Mouse (Mus musculus) neural tube, embryonic 11.5 days (tissue): ENCODE measurements at regions not wholly inside any gene's neighbourhood (a gene's known extent, or its start where the extent isn't known, plus 50 kb on each side); places are given as distances from the start of the nearest gene placed in this dataset.

Source experiments
- ATAC-seq: fragments of 200-750 bp; cut with Nextera tagmentation; 2 replicates; pipeline ENCODE4 v1.8.0; 2017; ENCODE audit warnings: moderate number of reproducible peaks, mild to moderate bottlenecking, moderate TSS enrichment, moderate library complexity; ENCODE audit not compliant: insufficient read depth, low FRiP score, low TSS enrichment
- DNase-seq: peaks from one replicate; pipeline ENCODE4 v3.0.0-alpha.2; 2015; ENCODE audit warnings: low spot score
- H3K27ac ChIP-seq: fragments of 300-500 bp; sonication (generic); 2 replicates; pipeline ENCODE4 v1.5.1; 2014; ENCODE audit warnings: low read depth, mild to moderate bottlenecking, low read length
- H3K27me3 ChIP-seq: fragments of 300-500 bp; sonication (generic); 2 replicates; pipeline ENCODE4 v1.6.1; 2014; ENCODE audit warnings: mild to moderate bottlenecking, low read length, mixed read lengths; ENCODE audit not compliant: control insufficient read depth, insufficient read depth
- H3K36me3 ChIP-seq: fragments of 300-500 bp; sonication (generic); 2 replicates; pipeline ENCODE4 v1.6.1; 2014; ENCODE audit warnings: mild to moderate bottlenecking, low read length, moderate library complexity, mixed read lengths; ENCODE audit not compliant: control insufficient read depth, insufficient read depth
- H3K4me1 ChIP-seq: fragments of 300-500 bp; sonication (generic); 2 replicates; pipeline ENCODE4 v1.6.1; 2014; ENCODE audit warnings: low read length, mixed read lengths; ENCODE audit not compliant: control insufficient read depth, insufficient read depth
- H3K4me2 ChIP-seq: fragments of 300-500 bp; sonication (generic); 2 replicates; pipeline ENCODE4 v1.6.1; 2014; ENCODE audit warnings: low read depth, mild to moderate bottlenecking, moderate library complexity
- H3K4me3 ChIP-seq: fragments of 300-500 bp; sonication (generic); 2 replicates; pipeline ENCODE4 v1.5.1; 2014; ENCODE audit warnings: low read depth, low read length
- H3K9ac ChIP-seq: fragments of 300-500 bp; sonication (generic); 2 replicates; pipeline ENCODE4 v1.6.1; 2014; ENCODE audit warnings: mild to moderate bottlenecking, low read length
- H3K9me3 ChIP-seq: fragments of 300-500 bp; sonication (generic); 2 replicates; pipeline ENCODE4 v1.6.1; 2016; ENCODE audit warnings: low read length; ENCODE audit not compliant: control insufficient read depth
- WGBS: fragments of 180-500 bp; shearing (Covaris S2); extraction: QIAGEN DNeasy Blood & Tissue Kit; methylation state at CpG from one replicate; pipeline ENCODE4 v1.1.7; 2014; 5-methylcytosine and 5-hydroxymethylcytosine counted together

DNA sequence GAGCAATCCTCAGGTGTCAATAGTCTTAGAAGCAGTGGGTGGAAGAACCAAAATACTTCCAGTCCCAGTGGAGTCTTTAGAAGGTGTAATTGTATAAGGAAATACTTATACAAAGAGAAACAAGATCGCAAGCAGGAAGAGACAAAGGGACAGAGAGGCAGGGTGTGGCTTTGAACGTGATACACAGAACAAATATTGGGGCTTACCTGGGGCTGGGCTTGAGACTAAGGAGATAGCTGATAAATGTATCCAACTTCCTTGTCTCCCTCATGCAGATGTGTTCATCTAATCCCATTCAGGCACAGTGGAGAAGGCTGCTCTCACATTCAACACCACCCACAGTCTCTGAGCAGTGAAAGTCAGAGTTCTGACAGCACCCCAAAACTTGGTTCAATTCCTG lies 331.9 kb upstream of the Igfbp3 start:
- no peak for ATAC-seq
- no peaks in the 10 kb centered on the region for H3K36me3 ChIP-seq
- no peak overlapping the region for H3K4me2 ChIP-seq
- DNase-seq = no peak
- H3K4me3 ChIP-seq = no peak overlapping the region
- H3K27ac ChIP-seq = no peak overlapping the region
- H3K27me3 ChIP-seq = no peaks in the 10 kb centered on the region
- H3K4me1 ChIP-seq = no peaks in the 10 kb centered on the region
- no peaks in the 10 kb centered on the region for H3K9me3 ChIP-seq
- H3K9ac ChIP-seq = no peak overlapping the region
- WGBS = 86% methylated on average over 2 of the region's 2 CpGs

DNA sequence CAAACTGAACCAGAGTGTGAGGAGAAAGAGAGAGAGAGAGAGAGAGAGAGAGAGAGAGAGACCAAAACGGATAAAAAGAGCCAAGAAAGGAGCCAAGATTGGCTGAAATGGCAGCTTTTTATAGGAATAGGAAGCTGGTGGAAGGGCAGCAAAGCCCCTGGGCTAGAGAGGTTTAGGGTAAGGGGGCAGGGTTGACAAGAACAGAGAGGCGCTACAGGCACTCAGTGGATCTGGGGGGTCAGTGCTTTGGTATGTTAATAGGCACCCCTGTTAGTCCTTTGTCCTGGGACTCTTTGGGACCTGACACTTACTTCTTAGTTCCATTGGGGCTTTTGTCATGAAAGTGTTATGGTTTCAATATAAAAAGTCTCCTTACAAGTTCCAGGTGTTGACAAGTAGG lies 320.9 kb upstream of the Igfbp3 start:
- DNase-seq (no peak), ATAC-seq (no peak)
- H3K36me3 ChIP-seq = no peaks in the 10 kb centered on the region
- H3K4me3 ChIP-seq = no peak overlapping the region
- WGBS = 36% methylated on average over 2 of the region's 2 CpGs
- no peak overlapping the region for H3K27ac ChIP-seq
- no peak overlapping the region for H3K4me2 ChIP-seq
- H3K9ac ChIP-seq = no peak overlapping the region
- no peaks in the 10 kb centered on the region for H3K4me1 ChIP-seq
- no peaks in the 10 kb centered on the region for H3K9me3 ChIP-seq
- H3K27me3 ChIP-seq = no peaks in the 10 kb centered on the region

DNA sequence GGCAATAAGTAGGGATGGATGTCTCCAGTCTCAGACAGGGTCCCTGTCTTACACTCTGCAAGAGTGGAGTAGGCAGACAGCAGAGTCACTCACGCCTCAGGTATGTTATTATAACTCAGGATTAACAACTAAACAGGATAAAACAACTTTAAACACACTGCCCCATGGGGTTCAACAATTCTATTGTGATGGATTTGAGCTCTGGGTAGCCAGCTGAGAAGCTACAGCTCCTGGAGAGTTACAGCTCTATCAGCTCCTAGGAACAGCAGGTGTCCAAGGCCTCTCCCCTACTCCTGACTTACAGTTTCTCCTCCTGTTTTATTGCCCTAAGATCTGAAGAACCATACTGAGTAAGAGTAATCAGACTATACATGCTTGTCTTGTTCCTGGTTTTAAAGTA lies 319.6 kb upstream of the Igfbp3 start:
- no peak for ATAC-seq

DNA sequence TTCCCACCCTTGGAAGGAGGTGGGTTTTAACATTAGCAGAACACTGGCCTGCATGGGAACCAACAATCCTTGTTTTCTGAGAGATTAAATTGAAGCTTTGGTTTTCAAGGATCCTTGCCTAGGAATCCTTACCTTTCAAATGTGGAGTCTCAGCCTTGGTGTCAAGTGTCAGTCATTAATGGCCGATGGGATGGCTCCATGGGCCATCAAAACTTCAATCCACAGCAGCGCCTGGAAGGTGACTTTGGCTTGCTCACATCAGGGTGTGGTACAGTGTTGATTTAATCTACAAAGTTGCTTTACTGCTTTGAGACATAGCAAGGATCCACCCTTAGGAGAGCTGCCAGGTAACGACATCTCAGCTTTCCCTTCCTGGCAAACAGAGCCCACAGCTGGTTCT lies 318.1 kb upstream of the Igfbp3 start:
- Histone ChIP-seq H3K4me1 (no peaks in the 10 kb centered on the region), H3K9ac (no peak overlapping the region), H3K27ac (no peak overlapping the region), H3K36me3 (no peaks in the 10 kb centered on the region), H3K4me2 (no peak overlapping the region), H3K27me3 (no peaks in the 10 kb centered on the region), H3K9me3 (no peaks in the 10 kb centered on the region), H3K4me3 (no peak overlapping the region)
- no peak for DNase-seq
- 68% methylated on average over 3 of the region's 3 CpGs for WGBS
- no peak for ATAC-seq

More for the DNA sequence above, 319.6 kb upstream of the Igfbp3 start:
- no peaks in the 10 kb centered on the region for H3K9me3 ChIP-seq
- no peak overlapping the region for H3K9ac ChIP-seq
- 35% methylated on average over 1 of the region's 1 CpGs for WGBS
- DNase-seq = no peak
- H3K4me3 ChIP-seq = no peak overlapping the region
- no peaks in the 10 kb centered on the region for H3K27me3 ChIP-seq
- H3K27ac ChIP-seq = no peak overlapping the region
- H3K36me3 ChIP-seq = no peaks in the 10 kb centered on the region
- H3K4me2 ChIP-seq = no peak overlapping the region
- H3K4me1 ChIP-seq = no peaks in the 10 kb centered on the region

DNA sequence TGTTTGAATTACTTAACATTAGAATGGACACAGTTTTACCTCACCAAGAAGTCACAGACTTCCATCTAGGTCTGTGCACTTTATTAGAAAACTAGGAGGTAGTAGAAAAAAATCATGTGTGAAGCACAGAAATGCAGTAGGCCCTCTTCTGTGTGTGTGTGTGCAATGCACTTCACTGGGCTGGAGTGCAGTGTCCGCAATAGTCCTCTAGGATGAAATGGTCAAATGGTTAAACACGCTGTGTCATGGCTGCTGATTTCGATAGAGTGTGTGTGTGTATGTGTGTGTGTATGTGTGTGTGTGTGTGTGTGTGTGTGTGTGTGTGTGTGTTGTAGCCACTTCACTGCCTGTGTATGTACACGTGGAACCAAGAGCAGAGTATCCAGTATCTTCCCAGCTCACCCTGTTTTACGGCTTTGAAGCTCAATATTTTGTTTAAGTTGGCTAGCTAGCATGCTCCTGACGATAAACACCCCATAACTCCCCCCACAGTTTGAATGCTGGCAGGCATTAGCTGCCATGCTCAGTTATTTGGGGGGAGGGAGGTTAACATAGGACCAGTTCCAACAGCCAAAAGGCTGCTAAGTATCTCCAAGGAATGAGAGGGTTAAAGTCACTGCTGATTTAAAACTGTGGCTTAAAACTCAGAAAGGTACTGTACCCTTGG lies 316.9 kb upstream of the Igfbp3 start:
- WGBS = 85% methylated on average over 6 of the region's 6 CpGs
- no peak overlapping the region for H3K4me3 ChIP-seq
- H3K27ac ChIP-seq = no peak overlapping the region
- no peaks in the 10 kb centered on the region for H3K4me1 ChIP-seq
- no peak overlapping the region for H3K9ac ChIP-seq
- no peaks in the 10 kb centered on the region for H3K27me3 ChIP-seq
- DNase-seq (no peak), ATAC-seq (no peak)
- H3K36me3 ChIP-seq = no peaks in the 10 kb centered on the region
- no peak overlapping the region for H3K4me2 ChIP-seq
- H3K9me3 ChIP-seq = no peaks in the 10 kb centered on the region

DNA sequence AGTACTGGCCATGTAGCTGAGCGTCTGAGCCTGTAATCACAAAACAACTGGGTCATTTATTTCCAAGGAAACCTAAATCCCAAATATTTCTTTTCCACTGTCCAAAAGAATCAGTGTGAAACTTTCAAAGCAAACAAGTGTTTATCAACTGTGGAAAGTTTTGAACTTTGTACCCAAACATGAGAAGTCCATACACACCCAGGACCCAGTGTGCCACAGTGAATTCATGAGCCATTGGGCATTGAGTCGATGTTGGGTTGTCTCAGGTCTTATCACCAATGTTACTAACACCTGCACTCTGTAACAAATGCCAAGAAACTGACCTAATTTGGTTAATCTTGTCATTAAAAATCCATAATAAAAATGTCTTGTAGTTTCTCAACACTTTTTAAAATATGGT lies 305.8 kb upstream of the Igfbp3 start:
- H3K4me2 ChIP-seq = no peak overlapping the region
- ATAC-seq (no peak), DNase-seq (no peak)
- no peak overlapping the region for H3K27ac ChIP-seq
- H3K27me3 ChIP-seq = no peaks in the 10 kb centered on the region
- H3K4me1 ChIP-seq = no peaks in the 10 kb centered on the region
- no peaks in the 10 kb centered on the region for H3K9me3 ChIP-seq
- H3K4me3 ChIP-seq = no peak overlapping the region
- no peak overlapping the region for H3K9ac ChIP-seq
- 77% methylated on average over 2 of the region's 2 CpGs for WGBS
- no peaks in the 10 kb centered on the region for H3K36me3 ChIP-seq

DNA sequence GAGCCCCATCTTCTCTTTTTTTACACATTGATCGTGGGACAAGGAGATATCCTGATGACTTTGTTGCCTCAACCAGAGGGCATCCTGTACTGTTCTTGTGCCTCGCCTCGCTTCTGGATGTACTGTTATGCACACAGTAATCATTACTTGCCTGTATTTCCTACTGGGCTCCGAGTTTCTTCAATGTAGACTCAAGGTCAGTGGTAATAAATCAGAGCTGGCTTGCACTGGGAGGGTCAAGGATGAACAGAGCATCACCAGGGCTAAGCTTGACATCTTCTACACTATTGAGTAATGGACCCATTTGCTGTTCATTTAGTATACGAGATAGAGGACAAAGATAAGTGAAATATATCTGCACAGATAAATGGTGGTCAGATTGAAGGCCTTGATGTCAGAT lies 295.1 kb upstream of the Igfbp3 start:
- H3K9ac ChIP-seq = no peak overlapping the region
- no peaks in the 10 kb centered on the region for H3K9me3 ChIP-seq
- ATAC-seq (no peak), DNase-seq (no peak)
- no peak overlapping the region for H3K27ac ChIP-seq
- H3K27me3 ChIP-seq = no peaks in the 10 kb centered on the region
- H3K4me2 ChIP-seq = no peak overlapping the region
- WGBS = 81% methylated on average over 5 of the region's 5 CpGs
- H3K4me1 ChIP-seq = no peaks in the 10 kb centered on the region
- H3K36me3 ChIP-seq = no peaks in the 10 kb centered on the region
- H3K4me3 ChIP-seq = no peak overlapping the region

DNA sequence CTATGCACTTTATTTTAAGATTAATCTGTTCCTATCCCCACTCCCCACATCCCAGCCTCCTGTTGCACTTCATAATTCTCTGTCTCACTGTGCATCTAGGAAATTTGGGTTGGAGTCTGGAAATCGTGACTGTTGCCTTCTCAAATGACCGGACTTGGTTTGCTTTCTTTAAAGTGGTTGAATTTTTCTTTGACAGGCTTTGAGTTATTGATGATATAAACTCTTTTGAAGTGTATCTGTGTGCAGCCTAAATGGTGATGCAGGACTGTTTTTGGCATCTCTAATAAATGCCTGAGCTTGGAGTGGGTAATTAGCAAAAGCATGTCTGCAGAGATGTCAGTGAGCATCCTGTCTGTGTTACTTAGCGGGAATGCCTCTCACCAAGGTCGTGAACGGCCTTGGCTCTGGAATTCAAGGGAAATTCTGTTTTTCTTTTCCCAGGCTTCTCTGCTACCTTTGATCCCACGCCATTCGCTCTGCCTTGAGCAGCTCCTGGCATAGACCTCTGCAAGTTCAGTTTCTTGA lies 292.8 kb upstream of the Igfbp3 start:
- no peak overlapping the region for H3K4me2 ChIP-seq
- no peak overlapping the region for H3K27ac ChIP-seq
- H3K27me3 ChIP-seq = no peaks in the 10 kb centered on the region
- no peaks in the 10 kb centered on the region for H3K36me3 ChIP-seq
- ATAC-seq (no peak), DNase-seq (no peak)
- H3K9ac ChIP-seq = no peak overlapping the region
- 65% methylated on average over 7 of the region's 7 CpGs for WGBS
- H3K4me1 ChIP-seq = no peaks in the 10 kb centered on the region
- H3K4me3 ChIP-seq = no peak overlapping the region
- H3K9me3 ChIP-seq = no peaks in the 10 kb centered on the region

DNA sequence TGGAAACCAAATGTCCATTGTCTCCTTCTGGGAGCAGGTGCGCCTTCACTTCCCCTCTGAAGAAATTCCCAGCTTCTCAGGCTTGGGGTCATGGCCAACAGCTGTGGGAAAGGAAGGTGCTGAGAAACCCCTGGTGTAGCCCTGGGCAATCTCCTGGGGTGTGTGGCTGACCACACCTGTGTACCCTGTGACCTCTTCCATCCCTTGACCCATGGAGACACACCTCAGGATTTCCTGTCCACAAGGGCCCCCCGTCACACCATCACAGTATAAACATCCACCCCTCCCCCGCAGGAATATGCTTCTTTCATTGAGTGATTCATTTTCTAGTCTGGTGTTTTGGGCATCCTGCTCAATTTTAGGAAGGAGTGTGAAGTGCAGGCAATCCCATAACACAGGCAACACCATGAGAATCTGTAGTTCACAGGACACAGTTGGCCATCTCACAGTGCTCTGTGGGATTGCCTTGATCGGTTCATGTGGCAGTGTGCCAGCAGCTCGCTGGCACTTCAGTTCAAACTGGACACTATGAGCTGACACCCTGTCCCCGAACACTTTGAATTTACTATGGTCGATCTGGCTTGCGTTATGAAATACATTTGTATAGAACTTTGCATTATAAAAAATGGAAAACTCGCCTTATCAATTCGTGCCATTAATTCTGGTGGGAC lies 291.1 kb upstream of the Igfbp3 start:
- H3K4me1 ChIP-seq = no peaks in the 10 kb centered on the region
- no peak overlapping the region for H3K27ac ChIP-seq
- H3K4me3 ChIP-seq = no peak overlapping the region
- WGBS = 88% methylated on average over 10 of the region's 10 CpGs
- H3K4me2 ChIP-seq = no peak overlapping the region
- no peak for ATAC-seq
- no peaks in the 10 kb centered on the region for H3K36me3 ChIP-seq
- no peaks in the 10 kb centered on the region for H3K9me3 ChIP-seq
- H3K9ac ChIP-seq = no peak overlapping the region
- no peaks in the 10 kb centered on the region for H3K27me3 ChIP-seq
- peak; percentile 15 for DNase-seq
